16 mouse cellular contexts compared by ENCODE assay signal in the genomic region with DNA sequence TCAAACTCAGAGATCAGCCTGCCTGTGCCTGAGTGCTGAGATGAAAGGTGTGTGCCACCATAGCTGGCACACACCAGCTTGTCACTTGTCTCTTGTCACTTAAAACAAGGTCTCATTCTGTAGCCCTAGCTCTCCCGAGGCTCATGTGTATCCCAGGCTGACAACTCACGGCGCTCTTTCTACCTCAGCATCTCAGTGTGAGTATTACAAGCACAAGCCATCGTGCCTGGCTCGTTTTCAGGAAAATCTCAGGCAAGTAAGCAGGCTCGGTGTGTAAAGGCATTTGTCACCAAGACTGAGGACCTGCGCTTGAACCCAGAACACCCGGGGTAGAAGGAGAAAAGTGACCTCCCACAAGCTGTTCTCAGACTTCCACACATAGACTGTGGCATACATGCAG.
"Had no signal": no experiment of that assay in that cellular context is flagged by ENCODE, and none has a peak within 500 bp of the region (broad histone marks: within the 10 kb centered on the region; RNA-seq: fewer than 3 reads in every experiment).

No protein-coding gene starts in this region.

- H3K4me1 ChIP-seq: neural tube, embryonic 13.5 days; neural tube, embryonic 15.5 days; stomach, embryonic 15.5 days had no signal

- H3K27ac ChIP-seq: neural tube, embryonic 13.5 days; neural tube, embryonic 15.5 days; stomach, embryonic 15.5 days; stomach, postnatal 0 days had no signal

- DNase-seq: retina, postnatal 1 day; right cerebral cortex, adult 18-20 months; right cerebral cortex, postnatal 14 days; right cerebral cortex, postnatal 25 days; right cerebral cortex, postnatal 4 days; spleen, adult 18-20 months; thymus, adult 18-20 months; thymus, adult 2 months; thymus, postnatal 14 days; thymus, postnatal 25 days; thymus, postnatal 36 days; thymus, postnatal 4 days had no signal

- H3K9me3 ChIP-seq: neural tube, embryonic 13.5 days; neural tube, embryonic 15.5 days; stomach, embryonic 15.5 days had no signal

- H3K27me3 ChIP-seq: neural tube, embryonic 13.5 days; neural tube, embryonic 15.5 days; stomach, embryonic 15.5 days had no signal

- H3K4me3 ChIP-seq: neural tube, embryonic 13.5 days; neural tube, embryonic 15.5 days; stomach, embryonic 15.5 days had no signal

- H3K9ac ChIP-seq: neural tube, embryonic 13.5 days; neural tube, embryonic 15.5 days; stomach, embryonic 15.5 days had no signal

- H3K36me3 ChIP-seq: neural tube, embryonic 15.5 days; stomach, embryonic 15.5 days had no signal

- H3K4me2 ChIP-seq: neural tube, embryonic 13.5 days; neural tube, embryonic 15.5 days; stomach, embryonic 15.5 days had no signal
